Mouse (Mus musculus) brain, embryonic 14.5 days (tissue): ENCODE results near the gene Arhgap29.

Source experiments
- CTCF ChIP-seq: fragments of 200-500 bp; IDR thresholded peaks from 2 replicates; pipeline ENCODE4 v1.5.1; 2012; ENCODE audit warnings: inconsistent platforms, mild to moderate bottlenecking, moderate library complexity, borderline replicate concordance; ENCODE audit not compliant: insufficient read depth, insufficient read length; ENCODE audit errors: extremely low read depth
- POLR2A ChIP-seq: fragments of 200-500 bp; IDR thresholded peaks from 2 replicates; pipeline ENCODE4 v1.6.1; 2012; ENCODE audit warnings: mild to moderate bottlenecking, inconsistent platforms, borderline replicate concordance; ENCODE audit not compliant: poor library complexity, insufficient read depth, insufficient read length, severe bottlenecking; ENCODE audit errors: extremely low read depth

DNA sequence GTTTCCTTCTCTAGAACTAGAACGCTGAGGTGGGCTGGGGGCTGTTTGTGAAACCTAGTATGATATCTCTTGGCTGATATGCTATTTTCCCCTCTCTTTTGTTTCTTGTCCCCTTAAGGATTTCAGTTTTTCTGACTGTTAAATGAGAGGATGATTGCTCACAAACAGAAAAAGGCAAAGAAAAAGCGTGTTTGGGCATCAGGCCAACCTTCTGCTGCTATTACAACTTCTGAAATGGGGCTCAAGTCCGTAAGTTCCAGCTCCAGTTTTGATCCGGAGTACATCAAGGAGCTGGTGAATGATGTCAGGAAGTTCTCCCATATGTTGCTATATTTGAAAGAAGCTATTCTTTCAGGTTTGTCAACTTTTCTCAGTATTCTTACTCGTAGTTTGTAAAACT lies 21.4 kb downstream of the Arhgap29 start:
- TF ChIP-seq CTCF (no peak), POLR2A (no peak)
